Mouse (Mus musculus): ENCODE data around the gene Il20ra. TPM values are rescaled to one million over a fixed set of nuclear protein-coding genes. Genes with fewer than 3 reads are reported as not detected.

The Il20ra gene
- total RNA-seq, 2 experiments from 2014 or later = not detected

GRCm38 (mm10) chr10:19745662-19746061 is 33.3 kb downstream of the Il20ra start:
- intact Hi-C loops (cut with DNase I) = no loop called here

GRCm38 (mm10) chr10:19746156-19746555 is 33.8 kb downstream of the Il20ra start:
- intact Hi-C loops (cut with DNase I) = no loop called here
- no peak for DNase-seq

More at GRCm38 (mm10) chr10:19745662-19746061, 33.3 kb downstream of the Il20ra start:
- peak in 1 of 2 experiments; percentile 3 for DNase-seq

DNA sequence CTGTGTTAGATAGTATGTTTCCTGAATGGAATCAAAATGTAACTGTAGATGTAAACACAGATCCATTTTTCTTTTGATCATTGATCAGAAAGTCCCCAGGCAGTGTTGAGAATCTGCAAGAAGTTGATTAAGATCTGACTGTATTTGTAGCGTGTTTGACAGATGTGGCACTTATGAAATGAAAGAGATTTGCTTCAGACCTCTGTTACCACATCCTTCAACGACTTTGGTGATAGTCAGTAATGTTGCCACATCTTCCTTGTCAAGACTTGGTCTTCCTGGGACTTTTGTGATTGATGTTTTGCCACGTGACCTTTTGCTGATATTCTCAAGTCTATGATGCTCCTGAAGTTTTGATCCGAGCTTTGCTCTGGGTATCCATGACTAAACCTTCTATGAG is 35.3 kb downstream of the Il20ra start:
- DNase-seq = no peak
- intact Hi-C loops (cut with DNase I) = no loop called here

DNA sequence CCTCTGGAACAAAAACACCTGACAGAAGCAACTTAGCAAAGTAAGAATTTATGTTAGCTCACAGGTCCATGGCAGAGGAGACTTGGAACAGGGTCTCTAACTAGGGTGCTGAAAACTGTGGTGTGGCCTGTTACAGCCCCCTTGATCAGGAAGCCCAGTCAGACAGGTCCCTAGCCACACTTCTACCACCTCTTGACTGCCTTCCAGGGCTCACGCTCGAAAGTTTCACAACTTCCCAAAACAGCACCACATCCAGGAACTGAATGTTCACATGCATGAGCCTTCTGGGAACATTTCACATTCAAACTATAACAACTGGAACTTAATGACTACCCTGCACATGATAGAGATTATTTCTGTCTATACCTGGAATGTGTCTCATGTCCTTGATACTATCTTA is 53.1 kb downstream of the Il20ra start:
- DNase-seq = no peak
- intact Hi-C loops (cut with DNase I) = no loop called here

- intact Hi-C loops (cut with DNase I) = no loop called here
- DNase-seq = peak; percentile 2 to 3
Observed at GRCm38 (mm10) chr10:19779092-19779491, 66.7 kb downstream of the Il20ra start.

DNA sequence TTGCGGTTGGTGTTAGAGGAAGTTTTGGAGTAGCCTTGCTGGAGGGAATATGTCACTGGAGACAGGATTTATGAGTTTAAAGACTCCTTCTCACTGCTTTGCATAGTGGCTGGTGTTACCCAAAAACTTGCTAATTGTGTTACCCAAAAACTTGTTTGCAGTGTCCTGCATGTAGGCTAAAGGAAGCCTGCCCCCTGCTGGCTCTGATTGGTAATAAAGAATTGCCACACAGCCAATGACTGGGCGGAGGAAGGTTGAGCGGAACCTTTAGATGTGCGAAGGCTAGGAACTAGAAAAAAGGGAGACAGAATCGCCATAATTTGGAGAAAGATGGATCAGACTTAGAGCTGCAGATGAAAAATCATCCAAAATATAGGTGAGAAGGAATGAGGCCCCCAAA is 69.0 kb downstream of the Il20ra start:
- intact Hi-C loops (cut with DNase I) = no loop called here
- DNase-seq = peak; percentile 20 to 43

- no peak for DNase-seq
- intact Hi-C loops (cut with DNase I) = no loop called here
Observed at GRCm38 (mm10) chr10:19794996-19795395, 82.6 kb downstream of the Il20ra start.

DNA sequence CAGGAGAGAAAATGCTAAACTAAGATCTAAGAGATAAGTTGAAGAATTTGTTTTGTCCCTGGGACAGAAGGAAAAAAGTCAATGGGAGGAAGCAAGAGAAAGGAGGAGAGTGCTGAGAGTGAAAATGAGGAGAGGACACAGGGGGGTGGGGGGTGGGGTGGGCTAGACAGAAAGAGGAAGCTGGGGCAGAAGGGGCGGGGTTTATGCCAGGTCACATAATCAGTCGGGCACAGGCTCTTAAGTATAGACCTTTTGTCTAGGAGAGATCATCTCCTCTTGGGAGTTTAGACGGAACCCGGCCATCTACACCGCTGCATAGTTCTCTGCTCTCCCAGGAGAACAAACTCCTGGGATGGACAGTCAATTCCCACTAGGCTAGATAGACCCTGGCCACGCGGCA is 90.6 kb downstream of the Il20ra start:
- DNase-seq = no peak
- intact Hi-C loops (cut with DNase I) = no loop called here

GRCm38 (mm10) chr10:19804763-19805162 is 92.4 kb downstream of the Il20ra start:
- no peak for DNase-seq
- intact Hi-C loops (cut with DNase I) = no loop called here

Other genes starting within 250 kb of the Il20ra start
- 10 to 100 TPM; 57.1 to 63.8 TPM for gene Ifngr1, start 120.6 kb upstream of the Il20ra start, total RNA-seq (2021)
- not detected for gene Il22ra2, start 90.6 kb upstream of the Il20ra start, total RNA-seq (2021)
- gene Slc35d3, start 138.9 kb downstream of the Il20ra start, total RNA-seq (2021) = under 1 TPM in 1 of 2 experiments, not detected in 1; 0.07 TPM
- gene Pex7, start 195.1 kb downstream of the Il20ra start, total RNA-seq (2021) = 10 to 100 TPM; 22.9 to 25.9 TPM
- gene Map3k5, start 221.9 kb downstream of the Il20ra start, total RNA-seq (2021) = 10 to 100 TPM; 30.0 to 38.9 TPM